Mouse (Mus musculus): ENCODE results near the gene Cdkn2c.
"Not testable (repeated sequence)": the region's sequence is repeated elsewhere in the genome, so short reads cannot be mapped to it uniquely, and the experiment has no call there.

Cdkn2c gene

DNA sequence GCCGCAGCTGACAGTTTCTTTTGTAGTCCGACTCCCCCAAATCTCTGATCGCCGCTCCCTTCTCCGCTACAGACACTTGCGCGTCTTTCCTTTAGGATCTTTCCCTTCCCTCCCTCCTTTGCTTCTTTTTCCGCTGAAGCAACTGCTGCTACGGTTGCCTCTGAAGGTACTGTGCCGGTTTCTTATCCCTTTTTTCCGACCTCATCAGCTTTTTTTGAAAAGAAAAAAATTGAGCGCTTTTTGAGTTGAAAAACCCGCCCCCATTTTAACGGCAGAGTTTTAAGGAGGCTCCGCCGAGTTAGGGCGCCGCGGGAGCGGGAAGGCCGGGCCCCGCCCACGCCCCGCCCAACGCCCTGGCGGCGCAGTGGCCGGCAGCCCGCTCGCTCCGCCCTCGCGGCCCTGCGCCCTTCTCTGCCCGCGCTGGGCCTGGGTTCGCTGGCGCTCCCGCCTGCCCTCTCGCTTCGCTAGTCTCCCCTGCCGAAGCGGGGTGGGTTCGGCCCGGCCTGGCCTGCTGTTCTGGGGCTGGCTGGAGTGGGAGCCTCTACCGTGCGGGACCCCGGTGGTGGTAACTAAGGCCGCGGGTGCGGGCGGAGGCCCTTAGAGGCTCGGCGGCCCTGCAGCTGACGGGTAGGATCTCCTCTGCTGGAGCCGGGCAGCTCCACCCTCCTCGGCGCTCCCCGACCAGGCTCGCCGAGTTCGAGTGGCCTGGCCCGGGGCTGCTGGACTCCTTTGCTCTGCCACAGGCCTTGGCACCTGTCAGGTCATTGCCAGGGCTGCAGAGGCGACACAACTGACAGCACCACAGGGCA is at the start of gene Cdkn2c:
Gene Cdkn2c (minus strand): TSS at position 729 of the 809 bp plus-strand sequence.
- DNase-seq (ENCODE audit: low read depth), result peak; percentile 97

DNA sequence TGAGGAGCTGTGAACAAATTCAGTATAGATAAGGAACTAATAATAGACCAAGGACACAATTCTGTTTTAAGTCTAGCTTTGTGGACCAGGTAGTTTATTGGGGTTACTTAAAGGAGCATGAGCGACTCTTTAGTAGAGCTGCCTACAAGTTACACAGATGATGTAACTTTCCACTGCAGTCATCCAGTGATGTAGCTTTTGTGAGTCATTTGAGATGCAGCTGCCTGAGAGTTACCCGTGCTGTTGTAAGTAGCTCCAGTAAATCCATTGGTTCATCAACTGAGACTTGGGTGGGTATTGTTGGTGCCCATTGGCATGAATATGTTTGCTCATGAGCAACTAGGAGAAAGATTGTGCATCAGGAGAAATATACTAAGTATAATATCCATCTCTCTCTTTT is 38.4 kb upstream of the Cdkn2c start:
- DNase-seq (ENCODE audit: low read depth), result peak; percentile 45

DNA sequence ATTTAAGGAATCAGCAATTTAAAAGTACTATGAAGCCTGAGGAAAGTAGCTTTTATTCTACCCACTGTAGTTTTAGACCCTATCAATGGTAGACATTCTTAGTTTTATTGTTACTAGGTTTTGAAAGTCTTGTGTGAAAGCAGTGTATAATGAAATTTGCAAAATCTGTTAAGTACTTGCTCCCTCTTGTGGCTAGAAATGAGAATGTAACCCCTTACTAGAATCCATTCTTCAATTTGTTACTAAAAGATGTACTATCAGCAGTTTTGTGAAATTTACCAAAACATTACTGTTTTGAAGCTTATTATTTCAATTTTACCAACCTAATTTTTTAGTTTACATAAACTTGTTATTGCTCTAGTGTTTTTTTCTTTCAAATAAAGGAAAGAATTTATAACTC is 36.6 kb upstream of the Cdkn2c start:
- peak; percentile 88 for DNase-seq (ENCODE audit: low read depth)

DNA sequence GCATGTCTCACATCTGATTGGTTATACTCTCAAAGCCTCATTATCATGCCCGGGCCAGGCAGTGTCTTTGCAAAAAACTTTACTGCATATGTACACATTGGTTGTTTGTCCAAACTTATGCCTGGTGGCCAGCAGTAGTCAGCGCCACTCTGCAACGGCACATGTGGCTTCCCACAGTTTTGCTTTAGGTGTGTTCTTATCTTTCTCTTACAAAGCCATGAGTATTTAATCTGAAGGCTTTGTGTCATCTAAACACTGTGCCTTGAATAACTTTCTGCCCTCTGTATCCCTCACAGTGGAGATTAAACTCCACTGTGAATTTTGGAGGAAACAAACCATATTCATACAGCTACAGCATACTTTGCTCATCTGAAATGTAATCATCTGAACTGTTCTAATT is 33.7 kb upstream of the Cdkn2c start:
- DNase-seq (ENCODE audit: low read depth), result not testable (repeated sequence)

DNA sequence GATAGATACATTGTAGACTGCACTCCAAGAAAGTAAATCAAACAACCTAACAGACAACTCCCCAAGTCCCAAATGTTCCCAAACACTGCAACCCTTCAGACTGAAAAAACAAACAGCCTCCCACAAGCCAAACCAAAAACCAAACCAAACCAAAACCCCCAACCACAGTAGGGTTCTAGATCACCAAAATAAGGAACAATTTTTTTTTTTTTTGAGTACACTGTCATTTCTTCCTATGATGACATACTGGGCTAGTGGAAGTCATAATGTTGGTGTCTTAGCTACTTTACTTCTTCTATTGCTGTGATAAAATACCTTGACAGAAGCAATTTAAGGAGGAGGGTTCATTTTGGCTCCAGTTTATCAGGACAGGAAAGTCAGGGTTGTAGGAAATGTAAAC is 25.7 kb upstream of the Cdkn2c start:
- no peak for DNase-seq (ENCODE audit: low read depth)

DNA sequence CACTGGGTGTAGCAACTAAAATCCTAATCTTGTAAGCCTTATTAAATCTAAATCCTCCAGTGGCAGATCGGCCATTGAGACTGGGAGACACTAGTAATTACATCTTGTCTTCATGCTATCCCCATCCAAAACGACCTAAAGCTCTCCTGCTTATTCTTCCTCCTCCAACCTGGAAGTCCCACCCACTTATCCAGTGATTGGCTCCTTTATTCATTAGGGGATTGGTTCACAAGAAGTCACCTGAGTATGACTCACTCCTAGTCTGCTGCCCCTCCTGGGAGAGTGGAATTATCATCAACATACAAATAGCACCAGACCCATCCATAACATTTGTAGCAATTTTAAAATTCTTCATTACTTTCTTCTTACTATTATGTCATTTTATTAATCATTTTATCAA is 16.6 kb upstream of the Cdkn2c start:
- DNase-seq (ENCODE audit: low read depth), result no peak

DNA sequence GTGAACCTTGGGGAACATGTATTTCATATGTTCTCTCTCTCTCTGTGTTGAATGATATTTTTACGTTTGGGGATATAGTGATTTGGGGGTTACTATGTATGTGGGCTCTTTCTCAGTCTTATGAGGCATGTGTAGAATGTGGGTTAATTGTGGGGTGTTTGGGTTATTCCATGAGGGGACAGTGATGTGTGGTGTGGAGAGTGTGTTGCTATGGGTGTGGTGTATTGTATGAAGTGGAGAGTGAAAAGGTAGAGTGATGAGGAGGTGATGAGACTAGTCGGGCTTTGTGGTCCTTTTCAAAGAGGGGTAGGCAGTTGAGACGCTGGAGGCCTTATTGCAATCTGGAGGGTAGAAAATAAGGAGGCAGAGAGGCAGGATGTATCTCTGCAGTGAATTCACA is 10.2 kb upstream of the Cdkn2c start:
- no peak for DNase-seq (ENCODE audit: low read depth)

DNA sequence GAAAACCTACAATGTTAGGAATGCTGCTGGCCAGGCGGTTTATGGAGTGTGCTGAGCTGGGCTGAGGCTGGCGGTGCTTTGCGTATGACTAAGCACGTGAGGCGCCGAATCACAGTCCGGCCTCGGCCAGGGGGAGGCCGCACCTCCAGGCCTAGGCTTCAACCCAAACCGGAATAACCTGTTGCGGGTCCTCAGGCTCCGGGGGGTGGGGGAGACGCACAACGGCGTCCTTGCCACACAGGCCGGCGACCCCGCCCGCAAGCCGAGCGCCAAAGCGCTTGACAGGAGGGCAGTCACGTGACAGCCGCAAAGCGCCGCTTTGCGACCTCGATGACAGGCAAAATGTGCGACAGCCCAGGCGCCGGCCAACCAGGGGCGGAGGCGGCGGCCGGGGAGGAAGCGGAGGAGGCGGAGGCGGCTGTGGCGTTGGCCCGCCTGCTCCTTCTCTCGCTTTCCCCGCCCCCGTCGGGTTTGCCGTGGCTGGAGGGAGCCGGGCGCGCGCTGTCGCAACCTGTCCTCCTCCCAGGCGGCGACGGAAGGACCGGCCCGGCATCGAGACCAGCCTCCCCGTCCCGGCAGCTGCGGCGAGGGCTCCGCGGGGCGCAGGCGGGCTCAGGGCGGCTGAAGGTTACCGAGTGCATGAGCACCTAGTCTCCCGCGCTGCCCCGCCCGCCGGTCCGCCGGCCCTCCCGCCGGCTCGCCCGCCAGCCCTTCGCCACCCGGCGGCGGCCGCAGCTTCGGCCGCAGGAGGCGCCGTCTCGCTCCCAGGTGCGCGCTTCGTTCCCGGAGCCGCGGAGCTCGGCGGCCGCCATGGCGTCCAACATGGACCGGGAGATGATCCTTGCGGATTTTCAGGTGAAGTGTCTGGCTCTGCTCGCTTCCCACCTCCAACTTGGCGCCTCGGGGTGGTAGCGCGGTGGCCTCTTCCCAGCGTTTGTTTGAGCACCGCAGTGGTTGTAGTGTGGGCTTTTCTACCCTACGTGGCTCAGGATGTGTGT is 9.5 kb upstream of the Cdkn2c start, which contains the start of gene Faf1:
Gene Faf1 (plus strand): TSS at position 371 of the 998 bp plus-strand sequence.
- peak; percentile 100 for DNase-seq (ENCODE audit: low read depth)

DNA sequence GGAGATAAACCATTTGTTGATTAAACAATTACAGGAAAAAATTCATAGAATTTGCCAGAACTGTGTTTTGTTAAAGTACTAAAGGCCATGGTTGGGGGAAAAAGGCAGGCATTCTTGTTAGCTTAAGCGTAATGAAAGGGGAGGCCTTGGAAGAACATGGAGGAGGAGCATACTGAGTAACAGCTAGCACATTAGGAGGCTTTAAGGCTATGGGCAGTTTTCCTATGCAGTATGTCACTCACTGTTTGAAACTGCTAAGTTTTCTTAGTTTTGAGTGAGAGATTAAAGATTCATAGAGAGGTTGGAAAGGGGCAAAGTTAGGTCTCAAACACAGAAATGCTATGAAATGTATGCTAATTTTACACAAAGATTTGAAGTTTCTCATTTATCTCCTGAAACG is 7.1 kb upstream of the Cdkn2c start:
- no peak for DNase-seq (ENCODE audit: low read depth)

DNA sequence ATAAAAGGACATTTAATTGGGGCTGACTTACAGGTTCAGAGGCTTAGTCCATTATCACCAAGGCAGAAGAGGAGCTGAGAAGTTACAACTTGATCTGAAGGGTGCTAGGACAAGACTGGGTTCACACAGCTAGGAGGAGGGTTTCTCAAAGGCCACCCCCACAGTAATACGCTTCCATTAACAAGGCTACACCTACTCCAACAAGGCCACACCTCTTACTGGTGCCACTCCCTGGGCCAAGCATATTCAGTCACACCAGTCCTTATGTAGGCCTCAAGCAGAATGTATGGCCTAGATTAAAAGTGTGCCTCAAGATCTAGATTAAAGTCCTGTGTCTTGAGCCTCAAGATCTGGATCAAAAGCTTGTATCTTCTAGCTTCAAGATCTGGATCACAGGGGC is 5.0 kb upstream of the Cdkn2c start:
- DNase-seq (ENCODE audit: low read depth), result no peak

DNA sequence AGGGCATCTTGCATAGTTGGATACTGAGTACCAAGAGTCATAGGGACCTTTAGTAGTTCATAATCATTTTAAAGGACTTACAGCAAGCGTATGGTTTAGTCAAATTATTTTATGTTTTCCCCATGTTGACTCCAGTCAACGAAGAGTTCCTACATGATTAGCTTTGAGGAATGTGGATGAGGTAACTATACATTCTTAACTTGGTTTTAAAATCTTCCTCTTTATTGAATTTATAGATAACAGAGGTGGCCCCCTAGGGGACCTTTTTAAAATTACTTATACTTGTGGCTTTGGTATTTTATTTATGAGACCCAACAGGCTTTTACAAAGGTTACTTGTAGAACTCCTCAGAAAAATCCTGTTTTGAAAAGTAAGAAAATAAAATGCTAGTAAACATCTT is 3.2 kb upstream of the Cdkn2c start:
- peak; percentile 67 for DNase-seq (ENCODE audit: low read depth)

DNA sequence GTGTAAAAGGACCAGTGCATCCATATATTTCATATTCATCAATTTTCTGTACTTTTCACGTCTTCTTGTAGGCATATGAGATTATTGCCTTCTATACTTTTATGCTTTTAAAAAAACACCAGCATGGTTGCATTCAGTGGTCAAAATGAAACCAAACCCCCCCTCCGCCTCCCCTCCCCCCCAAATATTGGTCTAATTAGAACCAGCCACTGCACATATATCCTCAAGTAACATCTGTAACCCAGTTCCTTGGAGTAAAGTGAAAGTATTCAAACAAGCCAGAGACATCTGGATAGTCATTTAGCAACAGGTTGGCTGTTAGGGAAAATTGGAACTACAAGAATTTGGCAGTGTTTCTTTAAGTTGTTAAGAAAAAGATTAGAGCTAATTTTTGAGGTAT is 529 bp upstream of the Cdkn2c start:
- peak; percentile 86 for DNase-seq (ENCODE audit: low read depth)

DNA sequence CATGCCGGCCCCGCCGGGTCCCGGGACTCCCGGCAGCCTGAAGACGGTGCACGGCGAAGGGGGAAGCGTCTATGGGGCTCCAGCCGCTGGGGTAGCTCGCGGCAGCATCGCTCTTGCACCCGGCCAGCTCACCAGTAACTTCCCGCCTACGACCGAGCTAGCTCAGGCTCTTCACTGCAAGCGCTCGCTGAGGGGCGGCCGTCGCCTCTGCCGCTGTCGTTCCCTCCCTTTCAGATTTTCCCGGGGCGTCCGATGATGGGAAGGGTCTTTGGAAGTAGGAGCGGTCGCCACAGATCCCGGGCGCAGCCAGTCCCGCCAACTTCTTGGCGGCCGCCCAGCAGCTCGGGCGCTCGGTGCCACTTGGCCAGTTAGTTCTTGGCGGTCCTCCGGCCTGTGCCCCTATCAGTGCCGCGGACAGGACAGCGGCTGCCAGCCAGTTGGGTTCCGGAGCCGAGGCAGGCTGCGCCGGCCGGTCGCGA is 968 bp downstream of the Cdkn2c start:
- peak; percentile 71 for DNase-seq (ENCODE audit: low read depth)

DNA sequence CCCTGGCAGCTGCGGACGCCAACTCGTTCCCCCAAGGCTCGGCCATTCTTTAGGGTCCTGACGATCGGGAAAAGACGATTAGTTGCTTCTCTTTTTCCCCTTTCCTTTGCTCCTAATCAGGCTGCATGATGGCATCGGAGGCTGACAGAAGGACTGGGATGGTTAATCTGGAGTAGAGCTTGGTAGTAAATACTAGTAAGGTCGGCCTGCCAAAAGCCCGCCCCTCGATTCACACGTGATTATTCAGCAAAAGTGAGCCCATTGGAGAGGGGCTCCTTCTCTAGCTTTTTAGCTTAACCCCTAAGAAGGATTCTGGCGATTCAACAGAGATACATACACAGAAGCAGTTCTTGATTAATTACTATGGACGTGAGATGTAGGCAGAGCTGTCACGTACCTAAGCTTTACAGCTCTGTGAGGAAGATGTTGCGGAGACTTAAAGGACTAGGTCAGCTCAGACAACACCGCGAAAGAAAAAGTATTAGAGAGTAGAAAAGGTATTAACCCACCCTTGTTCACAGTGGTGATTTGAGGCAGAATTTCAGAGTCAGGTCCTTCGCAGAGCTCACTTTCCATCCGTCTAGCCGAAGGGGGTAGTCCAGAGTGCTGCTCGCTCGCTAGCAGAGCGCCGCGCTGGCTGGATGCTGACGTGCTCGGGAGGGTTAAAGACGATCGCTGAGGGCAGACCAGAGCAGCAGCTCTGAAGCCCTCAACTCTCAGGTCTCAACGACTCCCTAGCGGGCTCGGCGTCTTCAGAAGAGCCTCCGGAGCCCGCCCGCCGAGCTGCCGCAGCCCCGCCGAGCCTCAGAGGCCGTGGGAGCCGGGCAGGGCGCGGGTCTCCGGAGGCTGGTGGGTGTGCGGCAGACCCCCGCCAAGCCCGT is 1.6 kb downstream of the Cdkn2c start:
- DNase-seq (ENCODE audit: low read depth), result peak; percentile 94

DNA sequence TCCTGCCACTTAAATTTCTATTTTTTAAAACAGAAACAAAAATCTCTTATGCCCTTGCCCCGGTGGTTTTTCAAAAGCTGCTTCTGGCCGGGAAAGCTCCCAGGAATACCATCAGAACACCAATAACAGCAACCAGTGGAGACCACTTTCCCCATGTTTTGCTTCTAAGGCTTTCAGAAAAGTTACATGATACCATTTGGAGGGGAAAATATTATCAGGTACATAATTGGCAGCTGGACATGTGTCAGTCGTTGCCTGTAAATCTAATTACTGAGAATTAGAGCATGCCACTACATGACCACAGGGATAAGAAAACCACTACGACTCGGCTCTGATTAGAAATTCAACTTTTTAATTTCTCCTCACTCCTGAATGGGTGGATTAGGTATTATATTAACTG is 2.9 kb downstream of the Cdkn2c start:
- DNase-seq (ENCODE audit: low read depth), result peak; percentile 43

DNA sequence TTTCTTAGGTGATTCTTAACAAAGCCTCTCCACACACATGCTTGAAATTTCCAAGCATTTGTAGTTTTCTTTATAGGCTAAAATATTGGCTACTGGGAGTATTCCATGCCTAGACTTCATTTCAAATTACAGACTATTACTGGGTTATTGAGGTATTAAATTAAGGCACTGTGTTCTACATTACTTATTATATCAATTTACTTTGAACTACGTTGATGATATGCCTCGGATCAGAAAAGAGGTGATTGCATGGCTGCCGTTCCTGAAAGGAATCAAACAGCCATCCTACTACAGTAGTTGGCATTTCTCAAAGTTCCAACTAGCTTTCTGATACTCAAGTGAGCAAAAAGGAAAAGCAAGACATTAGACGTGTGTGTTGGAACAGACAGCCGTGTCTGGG is 4.7 kb downstream of the Cdkn2c start:
- DNase-seq (ENCODE audit: low read depth), result peak; percentile 48

DNA sequence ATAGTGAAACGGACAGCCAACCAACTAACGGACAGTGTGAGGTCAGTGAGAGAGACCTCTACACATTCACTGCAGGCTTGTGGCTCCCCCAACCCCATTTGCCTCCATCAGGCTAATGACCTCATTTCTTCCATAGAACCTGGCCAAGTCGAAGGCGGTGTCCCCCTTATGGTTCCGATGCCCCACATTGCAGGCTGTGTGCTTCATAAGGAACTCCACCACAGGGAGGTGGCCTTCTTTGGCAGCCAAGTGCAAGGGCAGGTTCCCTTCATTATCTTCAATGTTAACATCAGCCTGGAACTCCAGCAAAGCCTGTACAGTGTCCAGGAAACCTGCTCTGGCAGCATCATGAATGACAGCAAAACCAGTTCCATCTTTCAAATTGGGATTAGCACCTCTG is 5.8 kb downstream of the Cdkn2c start:
- peak; percentile 61 for DNase-seq (ENCODE audit: low read depth)

DNA sequence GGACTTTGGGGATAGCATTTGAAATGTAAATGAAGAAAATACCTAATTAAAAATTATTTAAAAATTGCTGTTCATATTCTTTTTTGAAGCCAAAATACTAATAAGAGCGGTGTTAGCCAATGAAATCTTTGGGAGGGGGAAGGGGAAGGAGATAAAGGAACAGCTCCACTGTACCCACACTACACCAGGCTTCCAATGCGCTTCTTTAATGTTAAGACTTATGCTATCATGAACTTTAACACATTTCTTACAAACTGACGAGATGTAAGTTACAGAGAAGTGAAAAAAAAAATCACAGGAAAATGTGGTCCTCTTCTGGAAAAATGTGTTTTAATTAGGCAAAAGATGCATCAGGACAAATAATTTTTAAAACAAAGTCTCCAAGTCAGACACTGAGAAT is 6.4 kb downstream of the Cdkn2c start:
- peak; percentile 32 for DNase-seq (ENCODE audit: low read depth)

DNA sequence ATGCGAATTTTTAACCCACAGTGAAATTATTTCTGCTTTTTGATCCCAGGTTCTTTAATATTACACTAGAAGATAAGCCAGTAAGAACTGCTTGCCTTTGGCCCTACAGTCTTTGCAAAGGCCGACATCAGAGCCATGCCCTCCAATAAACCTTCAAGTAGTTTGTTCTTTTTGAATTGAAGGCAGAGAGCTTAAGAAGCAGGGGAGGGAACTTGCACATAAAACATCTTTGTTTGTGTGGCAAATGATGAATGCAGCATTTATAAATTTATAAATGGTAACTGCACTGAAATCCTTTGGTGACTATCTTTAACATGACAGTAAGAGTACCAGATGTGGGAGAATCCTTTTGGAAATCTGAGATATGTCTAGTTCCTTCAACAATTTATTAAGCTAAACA is 7.4 kb downstream of the Cdkn2c start:
- DNase-seq (ENCODE audit: low read depth), result peak; percentile 42

DNA sequence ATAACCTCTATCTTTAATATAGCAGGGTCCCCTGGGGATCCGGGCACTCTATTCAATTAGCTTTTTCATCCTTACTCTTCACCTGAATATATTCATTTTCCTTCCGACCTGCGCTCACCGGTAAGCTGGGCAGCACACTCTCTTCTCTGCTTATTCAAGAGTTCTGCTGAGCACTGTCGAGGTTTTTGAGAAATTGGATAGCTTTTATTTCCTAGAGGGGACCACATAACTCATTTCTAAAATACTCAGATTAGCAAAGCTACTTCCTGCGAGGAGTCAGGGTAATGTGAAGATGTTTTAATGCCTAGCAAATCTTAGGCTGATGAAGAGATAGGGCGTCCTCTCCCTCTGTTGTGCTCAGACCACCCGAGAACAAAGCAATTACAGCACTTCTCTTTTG is 8.2 kb downstream of the Cdkn2c start:
- DNase-seq (ENCODE audit: low read depth), result peak; percentile 53

DNA sequence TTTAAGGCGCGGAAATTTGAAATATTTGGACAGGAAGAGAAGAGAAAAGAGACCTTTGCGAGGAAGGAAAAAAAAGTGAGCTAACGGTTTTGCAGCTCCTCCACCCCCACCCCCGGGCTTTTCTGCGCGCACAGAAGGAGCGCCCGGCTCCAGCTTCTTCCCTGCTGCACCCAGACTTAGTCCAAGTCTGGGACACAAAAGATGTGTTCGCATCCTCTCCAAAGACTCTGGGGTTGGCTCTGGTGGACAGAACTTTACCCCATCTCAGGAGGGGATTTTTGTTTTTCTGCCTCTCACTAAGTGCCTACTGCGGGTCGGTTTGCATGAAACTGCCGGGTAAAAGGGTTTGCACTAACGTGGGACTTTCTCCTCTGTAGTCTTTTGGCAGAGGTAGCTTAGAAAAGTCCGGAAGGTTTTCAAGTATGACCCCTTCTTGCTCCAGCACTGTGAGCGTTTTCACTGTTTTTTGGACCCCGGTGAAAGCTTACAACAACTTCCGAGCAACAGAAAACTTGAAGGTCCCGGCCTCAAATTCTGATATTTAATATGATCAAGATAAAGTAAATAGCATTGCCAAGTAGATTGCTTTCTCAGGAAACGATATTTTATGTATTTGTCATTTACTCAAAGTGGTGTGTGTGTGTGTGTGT is 9.0 kb downstream of the Cdkn2c start:
- DNase-seq (ENCODE audit: low read depth), result peak; percentile 76

Measured in NIH3T3 (cell line).